Mouse (Mus musculus): ENCODE measurements at regions not wholly inside any gene's neighbourhood (a gene's known extent, or its start where the extent isn't known, plus 50 kb on each side); places are given as distances from the start of the nearest gene placed in this dataset.

- no peak for TF ChIP-seq CTCF (conservative IDR thresholded peaks at IDR 0.05)
- H3K27ac ChIP-seq, result no peak overlapping the region
- no peak for DNase-seq (ENCODE audit: low spot score in 2 of 2)
- no peak overlapping the region for H3K4me3 ChIP-seq
Observed at GRCm38 (mm10) chr16:93453056-93453455, 150.8 kb downstream of the Setd4 start.

GRCm38 (mm10) chr16:93450896-93451295 is 153.0 kb downstream of the Setd4 start:
- Histone ChIP-seq H3K27ac (no peak overlapping the region), H3K4me3 (no peak overlapping the region)
- DNase-seq (ENCODE audit: low spot score in 2 of 2), result no peak
- no peak for TF ChIP-seq CTCF (conservative IDR thresholded peaks at IDR 0.05)

- Histone ChIP-seq H3K4me3 (no peak overlapping the region), H3K27ac (no peak overlapping the region)
- DNase-seq (ENCODE audit: low spot score in 2 of 2), result no peak
- TF ChIP-seq CTCF (conservative IDR thresholded peaks at IDR 0.05), result no peak
Observed at GRCm38 (mm10) chr16:93449925-93450324, 153.9 kb downstream of the Setd4 start.

- no peak overlapping the region for H3K27ac ChIP-seq
- TF ChIP-seq CTCF (conservative IDR thresholded peaks at IDR 0.05), result no peak
- no peak overlapping the region for H3K4me3 ChIP-seq
- DNase-seq (ENCODE audit: low spot score in 2 of 2), result no peak
Observed at GRCm38 (mm10) chr16:93448124-93448523, 155.7 kb downstream of the Setd4 start.

GRCm38 (mm10) chr16:93446970-93447369 is 156.9 kb downstream of the Setd4 start:
- Histone ChIP-seq H3K27ac (no peak overlapping the region), H3K4me3 (no peak overlapping the region)
- no peak for TF ChIP-seq CTCF (conservative IDR thresholded peaks at IDR 0.05)
- no peak for DNase-seq (ENCODE audit: low spot score in 2 of 2)

- no peak overlapping the region for H3K4me3 ChIP-seq
- H3K27ac ChIP-seq, result no peak overlapping the region
- no peak for DNase-seq (ENCODE audit: low spot score in 2 of 2)
- no peak for TF ChIP-seq CTCF (conservative IDR thresholded peaks at IDR 0.05)
Observed at GRCm38 (mm10) chr16:93446206-93446605, 157.7 kb downstream of the Setd4 start.

GRCm38 (mm10) chr16:93442837-93443236 is 161.0 kb downstream of the Setd4 start:
- Histone ChIP-seq H3K4me3 (no peak overlapping the region), H3K27ac (no peak overlapping the region)
- DNase-seq (ENCODE audit: low spot score in 2 of 2), result no peak
- TF ChIP-seq CTCF (conservative IDR thresholded peaks at IDR 0.05), result no peak

- DNase-seq (ENCODE audit: low spot score in 2 of 2), result no peak
- H3K27ac ChIP-seq, result no peak overlapping the region
- no peak for TF ChIP-seq CTCF (conservative IDR thresholded peaks at IDR 0.05)
- no peak overlapping the region for H3K4me3 ChIP-seq
Observed at GRCm38 (mm10) chr16:93437608-93438425, 166.0 kb downstream of the Setd4 start.

GRCm38 (mm10) chr16:93436732-93437131 is 167.1 kb downstream of the Setd4 start:
- no peak for TF ChIP-seq CTCF (conservative IDR thresholded peaks at IDR 0.05)
- DNase-seq (ENCODE audit: low spot score in 2 of 2), result no peak
- Histone ChIP-seq H3K27ac (no peak overlapping the region), H3K4me3 (no peak overlapping the region)

GRCm38 (mm10) chr16:93431316-93431715 is 172.5 kb downstream of the Setd4 start:
- DNase-seq (ENCODE audit: low spot score in 2 of 2), result no peak

GRCm38 (mm10) chr16:93429324-93429781 is 174.5 kb downstream of the Setd4 start:
- no peak for TF ChIP-seq CTCF (conservative IDR thresholded peaks at IDR 0.05)
- no peak overlapping the region for H3K27ac ChIP-seq
- no peak overlapping the region for H3K4me3 ChIP-seq
- DNase-seq (ENCODE audit: low spot score in 2 of 2), result peak; percentile 7 to 20

More at GRCm38 (mm10) chr16:93431316-93431715, 172.5 kb downstream of the Setd4 start:
- no peak for TF ChIP-seq CTCF (conservative IDR thresholded peaks at IDR 0.05)
- no peak overlapping the region for H3K27ac ChIP-seq
- no peak overlapping the region for H3K4me3 ChIP-seq

- Histone ChIP-seq H3K4me3 (no peak overlapping the region), H3K27ac (no peak overlapping the region)
- no peak for DNase-seq (ENCODE audit: low spot score in 2 of 2)
- TF ChIP-seq CTCF (conservative IDR thresholded peaks at IDR 0.05), result no peak
Observed at GRCm38 (mm10) chr16:93427264-93427663, 176.6 kb downstream of the Setd4 start.

GRCm38 (mm10) chr16:93425731-93426130 is 178.1 kb downstream of the Setd4 start:
- no peak for DNase-seq (ENCODE audit: low spot score in 2 of 2)
- no peak for TF ChIP-seq CTCF (conservative IDR thresholded peaks at IDR 0.05)
- Histone ChIP-seq H3K27ac (no peak overlapping the region), H3K4me3 (no peak overlapping the region)

GRCm38 (mm10) chr16:93423174-93423573 is 180.7 kb downstream of the Setd4 start:
- no peak overlapping the region; the same call in 1 of the 2 replicates for H3K4me3 ChIP-seq
- no peak for TF ChIP-seq CTCF (conservative IDR thresholded peaks at IDR 0.05)
- DNase-seq (ENCODE audit: low spot score in 2 of 2), result no peak
- no peak overlapping the region for H3K27ac ChIP-seq

Measured in layer of hippocampus, adult 2 months (tissue).